Mouse (Mus musculus) ES-Bruce4 (cell line): Measurements from ENCODE around the gene Ccdc28b.

Experiments used
- CTCF ChIP-seq: IDR thresholded peaks from one replicate; pipeline ENCODE4 v1.8.1; 2011; ENCODE audit warnings: low read depth, low read length
- EP300 ChIP-seq: IDR thresholded peaks from 2 replicates; pipeline ENCODE4 v1.6.1; 2011; ENCODE audit warnings: low read depth, low read length; ENCODE audit not compliant: insufficient read depth
- POLR2A ChIP-seq: IDR thresholded peaks from one replicate; pipeline ENCODE4 v1.8.1; 2011; ENCODE audit warnings: low read length; ENCODE audit not compliant: insufficient read depth

GRCm38 (mm10) chr4:129624281-129625028 is 708 bp upstream of the Ccdc28b start:
- TF ChIP-seq CTCF (no peak), POLR2A (no peak), EP300 (no peak)
